Mouse (Mus musculus) MEL-GATA-1-ER (cell line): ENCODE data around the gene Usp1.
"Not testable (repeated sequence)": the region's sequence is repeated elsewhere in the genome, so short reads cannot be mapped to it uniquely, and the experiment has no call there.

Experiments used
- DNase-seq: peaks from one replicate; pipeline ENCODE4 v3.0.0-alpha.2; 2012; ENCODE audit warnings: low read depth; ENCODE audit errors: extremely low read depth

The Usp1 gene

DNA sequence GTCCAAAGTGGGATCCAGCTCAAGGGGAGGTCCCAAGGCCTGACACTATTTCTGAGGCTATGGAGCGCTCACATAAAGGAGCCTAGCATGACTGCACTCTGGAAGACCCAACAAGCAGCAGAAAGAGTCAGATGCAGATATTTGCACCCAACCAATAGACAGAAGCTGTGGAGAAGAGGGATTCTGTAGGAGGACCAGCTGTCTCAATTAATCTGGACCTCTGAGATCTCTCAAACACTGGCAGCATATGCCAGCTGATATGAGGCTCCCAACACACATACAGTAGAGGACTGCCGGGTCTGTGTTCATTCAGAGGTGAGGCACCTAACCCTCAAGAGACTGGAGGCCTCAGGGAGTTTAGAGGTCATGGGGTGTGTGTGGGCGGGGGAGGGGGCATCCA is 56.4 kb downstream of the Usp1 start:
- not testable (repeated sequence) for DNase-seq

DNA sequence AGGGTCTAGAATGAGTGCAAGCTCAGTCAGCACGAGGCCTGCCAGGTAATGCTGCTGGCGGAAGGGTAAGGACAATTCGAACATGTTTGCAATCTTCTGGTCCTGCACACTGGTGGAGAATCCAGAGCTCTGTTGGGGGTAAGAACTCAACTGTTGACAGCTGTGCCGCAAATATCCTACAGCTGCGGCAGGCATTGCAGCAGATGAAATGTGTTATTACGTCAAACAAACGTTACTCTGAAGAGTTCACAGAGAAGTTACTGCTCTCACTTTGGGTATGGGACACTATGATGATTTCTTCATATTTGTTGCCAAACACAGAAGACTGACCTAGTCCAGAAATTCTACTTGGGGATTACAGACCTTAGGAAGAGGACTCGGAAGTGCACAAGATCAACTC is 61.1 kb downstream of the Usp1 start:
- DNase-seq = no peak
